Mouse (Mus musculus): ENCODE results near the gene Fam216a. TPM values are rescaled to one million over a fixed set of nuclear protein-coding genes. Genes with fewer than 3 reads are reported as not detected.

Gene Fam216a
- polyA plus RNA-seq, 1 experiment from 2014 or later = 139 TPM

- no peak overlapping the region for H3K4me3 ChIP-seq (ENCODE audit: low read depth, low read length)
- no peak overlapping the region for H3K9ac ChIP-seq (ENCODE audit: low read depth, low read length)
- H3K4me1 ChIP-seq (ENCODE audit: control insufficient read depth, insufficient read depth, low read length) = no peaks in the 10 kb centered on the region
- no peaks in the 10 kb centered on the region for H3K9me3 ChIP-seq (replicated peaks; ENCODE audit: control insufficient read depth, low read length, poor library complexity, severe bottlenecking)
- H3K27me3 ChIP-seq (ENCODE audit: control insufficient read depth, insufficient read depth, low read depth, low read length) = no peaks in the 10 kb centered on the region
- H3K27ac ChIP-seq (ENCODE audit: low read length) = no peak overlapping the region
- H3K36me3 ChIP-seq (ENCODE audit: control insufficient read depth, insufficient read depth, low read length) = peaks cover 3% of the 10 kb centered on the region; the same call in 1 of the 2 replicates
- WGBS = 83% methylated on average over 1 of the region's 1 CpGs
- H3K4me2 ChIP-seq (ENCODE audit: low read length) = no peak overlapping the region
- ATAC-seq = no peak
Measured at GRCm38 (mm10) chr5:122342874-122343273, 29.3 kb downstream of the Fam216a start.

GRCm38 (mm10) chr5:122336554-122337294, 35.4 kb downstream of the Fam216a start:
- H3K27me3 ChIP-seq (ENCODE audit: control insufficient read depth, insufficient read depth, low read depth, low read length) = no peaks in the 10 kb centered on the region
- H3K27ac ChIP-seq (ENCODE audit: low read length) = no peak overlapping the region
- H3K4me2 ChIP-seq (ENCODE audit: low read length) = no peak overlapping the region
- H3K9me3 ChIP-seq (replicated peaks; ENCODE audit: control insufficient read depth, low read length, poor library complexity, severe bottlenecking) = no peaks in the 10 kb centered on the region
- no peaks in the 10 kb centered on the region for H3K4me1 ChIP-seq (ENCODE audit: control insufficient read depth, insufficient read depth, low read length)
- no peak for ATAC-seq
- whole genome bisulfite sequencing = 91% methylated on average over 7 of the region's 7 CpGs
- H3K4me3 ChIP-seq (ENCODE audit: low read depth, low read length) = no peak overlapping the region
- H3K36me3 ChIP-seq (ENCODE audit: control insufficient read depth, insufficient read depth, low read length) = peaks cover 3% of the 10 kb centered on the region; the same call in 1 of the 2 replicates
- H3K9ac ChIP-seq (ENCODE audit: low read depth, low read length) = no peak overlapping the region

GRCm38 (mm10) chr5:122334682-122335081, 37.5 kb downstream of the Fam216a start:
- Histone ChIP-seq H3K4me2 (ENCODE audit: low read length) (no peak overlapping the region), H3K4me3 (ENCODE audit: low read depth, low read length) (no peak overlapping the region), H3K27ac (ENCODE audit: low read length) (no peak overlapping the region), H3K27me3 (ENCODE audit: control insufficient read depth, insufficient read depth, low read depth, low read length) (no peaks in the 10 kb centered on the region), H3K36me3 (ENCODE audit: control insufficient read depth, insufficient read depth, low read length) (peaks cover 3% of the 10 kb centered on the region; the same call in 1 of the 2 replicates), H3K9me3 (replicated peaks; ENCODE audit: control insufficient read depth, low read length, poor library complexity, severe bottlenecking) (no peaks in the 10 kb centered on the region), H3K4me1 (ENCODE audit: control insufficient read depth, insufficient read depth, low read length) (no peaks in the 10 kb centered on the region), H3K9ac (ENCODE audit: low read depth, low read length) (no peak overlapping the region)
- 72% methylated on average over 3 of the region's 3 CpGs for WGBS
- ATAC-seq = no peak

- Histone ChIP-seq H3K27me3 (ENCODE audit: control insufficient read depth, insufficient read depth, low read depth, low read length) (no peaks in the 10 kb centered on the region), H3K9ac (ENCODE audit: low read depth, low read length) (no peak overlapping the region), H3K36me3 (ENCODE audit: control insufficient read depth, insufficient read depth, low read length) (0 out of 2 replicates have a peak, but pooled peaks cover 6% of the 10 kb centered on the region), H3K4me2 (ENCODE audit: low read length) (no peak overlapping the region), H3K4me3 (ENCODE audit: low read depth, low read length) (no peak overlapping the region), H3K27ac (ENCODE audit: low read length) (no peak overlapping the region), H3K9me3 (replicated peaks; ENCODE audit: control insufficient read depth, low read length, poor library complexity, severe bottlenecking) (no peaks in the 10 kb centered on the region), H3K4me1 (ENCODE audit: control insufficient read depth, insufficient read depth, low read length) (no peaks in the 10 kb centered on the region)
- no peak for ATAC-seq
- 88% methylated on average over 4 of the region's 4 CpGs for WGBS
Measured at GRCm38 (mm10) chr5:122330269-122330668, 41.9 kb downstream of the Fam216a start.

- Histone ChIP-seq H3K4me3 (ENCODE audit: low read depth, low read length) (no peak overlapping the region), H3K4me1 (ENCODE audit: control insufficient read depth, insufficient read depth, low read length) (no peaks in the 10 kb centered on the region), H3K27ac (ENCODE audit: low read length) (no peak overlapping the region), H3K27me3 (ENCODE audit: control insufficient read depth, insufficient read depth, low read depth, low read length) (no peaks in the 10 kb centered on the region), H3K36me3 (ENCODE audit: control insufficient read depth, insufficient read depth, low read length) (0 out of 2 replicates have a peak, but pooled peaks cover 11% of the 10 kb centered on the region), H3K9ac (ENCODE audit: low read depth, low read length) (no peak overlapping the region), H3K4me2 (ENCODE audit: low read length) (no peak overlapping the region), H3K9me3 (replicated peaks; ENCODE audit: control insufficient read depth, low read length, poor library complexity, severe bottlenecking) (no peaks in the 10 kb centered on the region)
- no peak for ATAC-seq
- 93% methylated on average over 3 of the region's 3 CpGs for WGBS
Measured at GRCm38 (mm10) chr5:122327283-122327682, 44.9 kb downstream of the Fam216a start.

DNA sequence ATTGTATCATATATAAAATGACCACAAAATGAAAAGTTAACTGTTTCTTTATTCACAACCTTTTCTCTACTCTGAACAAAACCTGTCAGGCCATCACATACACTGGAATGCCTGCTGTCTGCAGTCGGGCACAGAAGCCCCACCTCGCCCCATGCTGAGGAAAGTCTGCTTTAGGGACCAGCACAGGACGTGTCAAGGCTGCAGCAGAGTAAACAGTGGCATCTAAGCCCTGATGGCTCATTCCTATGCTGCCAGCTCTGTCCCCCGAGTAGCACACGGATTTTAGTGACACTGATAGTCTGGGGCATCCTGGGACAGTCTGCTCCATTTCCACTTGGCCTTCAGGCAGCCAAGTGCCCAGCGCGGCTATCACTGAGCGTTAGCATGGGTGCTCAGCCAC, 46.7 kb downstream of the Fam216a start:
- Histone ChIP-seq H3K9me3 (replicated peaks; ENCODE audit: control insufficient read depth, low read length, poor library complexity, severe bottlenecking) (no peaks in the 10 kb centered on the region), H3K27ac (ENCODE audit: low read length) (no peak overlapping the region), H3K27me3 (ENCODE audit: control insufficient read depth, insufficient read depth, low read depth, low read length) (no peaks in the 10 kb centered on the region), H3K4me2 (ENCODE audit: low read length) (no peak overlapping the region), H3K9ac (ENCODE audit: low read depth, low read length) (no peak overlapping the region), H3K4me1 (ENCODE audit: control insufficient read depth, insufficient read depth, low read length) (no peaks in the 10 kb centered on the region), H3K36me3 (ENCODE audit: control insufficient read depth, insufficient read depth, low read length) (peaks cover 13% of the 10 kb centered on the region; the same call in 1 of the 2 replicates), H3K4me3 (ENCODE audit: low read depth, low read length) (no peak overlapping the region)
- WGBS = 85% methylated on average over 8 of the region's 8 CpGs
- no peak for ATAC-seq

DNA sequence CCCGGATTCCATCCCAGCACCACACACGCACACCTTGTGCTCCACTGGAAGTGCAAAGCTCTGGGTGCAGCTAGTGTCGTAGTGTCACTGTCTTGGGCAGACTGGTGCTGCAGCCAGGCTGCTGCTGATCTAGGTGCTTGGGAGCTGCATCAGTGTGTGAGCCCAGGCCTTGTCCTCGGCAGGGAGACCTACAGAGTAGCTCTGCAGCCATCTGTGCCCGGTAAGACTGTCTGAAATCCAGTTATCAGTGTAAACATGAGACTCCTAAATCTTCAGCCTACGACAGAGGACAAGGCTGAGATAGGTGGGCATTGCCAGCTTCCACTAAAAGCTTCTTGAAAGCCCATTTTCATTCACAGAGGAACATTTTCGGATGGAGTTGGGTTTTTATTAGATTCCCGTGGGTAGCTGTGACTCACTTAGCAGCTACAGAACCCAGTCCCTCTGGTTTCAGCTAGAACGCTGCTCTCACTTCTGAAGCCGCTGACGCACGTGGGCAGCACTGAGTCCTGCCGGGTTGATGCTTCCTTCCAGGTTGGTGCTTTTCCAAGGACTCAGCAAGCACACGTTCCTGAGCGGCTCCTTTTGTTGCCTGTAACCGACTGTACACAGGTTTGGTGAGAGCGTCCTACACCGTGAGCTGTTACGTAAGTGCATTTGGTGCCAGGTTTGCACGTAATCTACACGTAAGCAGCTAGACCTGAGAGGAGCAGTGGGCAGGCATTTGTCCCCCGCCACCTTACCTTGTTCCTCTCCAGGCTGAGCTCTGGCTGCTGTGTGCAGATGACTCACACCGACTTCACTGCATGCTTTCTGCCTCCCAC, 47.3 kb downstream of the Fam216a start:
- no peak overlapping the region for H3K4me2 ChIP-seq (ENCODE audit: low read length)
- H3K36me3 ChIP-seq (ENCODE audit: control insufficient read depth, insufficient read depth, low read length) = peaks cover 13% of the 10 kb centered on the region; the same call in 1 of the 2 replicates
- ATAC-seq = no peak

GRCm38 (mm10) chr5:122323523-122323922, 48.6 kb downstream of the Fam216a start:
- Histone ChIP-seq H3K9ac (ENCODE audit: low read depth, low read length) (no peak overlapping the region), H3K4me3 (ENCODE audit: low read depth, low read length) (no peak overlapping the region), H3K36me3 (ENCODE audit: control insufficient read depth, insufficient read depth, low read length) (peaks cover 13% of the 10 kb centered on the region; the same call in 1 of the 2 replicates)

More for the DNA sequence above, 47.3 kb downstream of the Fam216a start:
- Histone ChIP-seq H3K9me3 (replicated peaks; ENCODE audit: control insufficient read depth, low read length, poor library complexity, severe bottlenecking) (no peaks in the 10 kb centered on the region), H3K9ac (ENCODE audit: low read depth, low read length) (no peak overlapping the region), H3K27me3 (ENCODE audit: control insufficient read depth, insufficient read depth, low read depth, low read length) (no peaks in the 10 kb centered on the region), H3K4me3 (ENCODE audit: low read depth, low read length) (no peak overlapping the region), H3K4me1 (ENCODE audit: control insufficient read depth, insufficient read depth, low read length) (no peaks in the 10 kb centered on the region), H3K27ac (ENCODE audit: low read length) (no peak overlapping the region)
- 88% methylated on average over 23 of the region's 23 CpGs for WGBS

More at GRCm38 (mm10) chr5:122323523-122323922, 48.6 kb downstream of the Fam216a start:
- no peak overlapping the region for H3K27ac ChIP-seq (ENCODE audit: low read length)
- no peaks in the 10 kb centered on the region for H3K27me3 ChIP-seq (ENCODE audit: control insufficient read depth, insufficient read depth, low read depth, low read length)
- H3K4me1 ChIP-seq (ENCODE audit: control insufficient read depth, insufficient read depth, low read length) = no peaks in the 10 kb centered on the region
- no peak overlapping the region for H3K4me2 ChIP-seq (ENCODE audit: low read length)
- ATAC-seq = no peak
- no peaks in the 10 kb centered on the region for H3K9me3 ChIP-seq (replicated peaks; ENCODE audit: control insufficient read depth, low read length, poor library complexity, severe bottlenecking)
- WGBS = 53% methylated on average over 8 of the region's 8 CpGs

Measured in midbrain, embryonic 16.5 days (tissue).